Mouse (Mus musculus): ENCODE results near the gene Macrod2. TPM values are rescaled to one million over a fixed set of nuclear protein-coding genes. Genes with fewer than 3 reads are reported as not detected.

Gene Macrod2
- under 1 TPM; 0.29 to 0.62 TPM for total RNA-seq (2023)

DNA sequence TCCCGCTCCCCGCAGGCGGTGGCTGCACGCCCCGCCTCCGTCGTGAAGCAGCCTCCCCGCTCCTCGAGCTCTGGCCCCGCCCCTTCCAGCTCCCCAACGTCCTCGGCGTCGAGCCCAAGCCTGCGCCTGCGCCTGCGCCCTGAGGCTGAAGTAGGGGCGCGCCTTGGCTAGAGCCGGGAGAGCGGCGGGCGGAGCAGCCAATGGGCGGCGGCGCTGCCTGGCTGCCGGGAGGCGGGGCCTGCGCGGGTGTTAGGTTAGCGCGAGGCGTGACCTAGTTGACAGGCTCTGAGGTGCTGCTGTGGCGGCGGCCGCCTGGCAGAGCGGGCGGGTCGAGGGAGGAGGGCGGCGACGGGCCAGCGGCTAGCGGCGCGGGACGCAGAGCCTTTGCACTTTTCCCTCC lies at the start of gene Macrod2:
TSS of gene Macrod2 (plus strand) at position 131 of the 400 bp plus-strand sequence.

GRCm38 (mm10) chr2:140389525-140389924 lies 5.6 kb upstream of the Macrod2 start, which contains the start of gene Sel1l2:
TSS of gene Sel1l2 (minus strand) at chr2:140389706.

GRCm38 (mm10) chr2:140670963-140671702 lies 276.0 kb downstream of the Macrod2 start, which contains the start of gene Flrt3:
TSS of gene Flrt3 (minus strand) at chr2:140671469.

Other genes starting within 250 kb of the Macrod2 start
- not detected for gene Gm17374, start 243.3 kb upstream of the Macrod2 start, total RNA-seq (2023)
- gene Esf1, start 224.7 kb upstream of the Macrod2 start, total RNA-seq (2023) = 1 to 10 TPM; 6.8 to 8.6 TPM
- gene Ndufaf5, start 224.7 kb upstream of the Macrod2 start, total RNA-seq (2023) = 1 to 10 TPM; 4.6 to 6.6 TPM
- not detected for gene Sel1l2, start 5.6 kb upstream of the Macrod2 start, total RNA-seq (2023)

All from neutrophil, adult 59 days (primary cell).